Mouse (Mus musculus) lung, postnatal 0 days (tissue): ENCODE measurements around the gene Serinc3.

Experiments
- CTCF ChIP-seq: IDR thresholded peaks from 2 replicates; pipeline ENCODE4 v1.5.1; 2016; ENCODE audit warnings: antibody characterized with exemption, mild to moderate bottlenecking
- EP300 ChIP-seq: IDR thresholded peaks from 2 replicates; pipeline ENCODE4 v1.6.1; 2016; ENCODE audit warnings: antibody characterized with exemption, mild to moderate bottlenecking, control low read depth

GRCm38 (mm10) chr2:163646461-163647080 lies 1.6 kb upstream of the Serinc3 start:
- TF ChIP-seq CTCF = no peak
- TF ChIP-seq EP300 = no peak
